Mouse (Mus musculus) limb, embryonic 14.5 days (tissue): ENCODE results near the gene Myt1l. TPM values are rescaled to one million over a fixed set of nuclear protein-coding genes. Genes with fewer than 3 reads are reported as not detected.

ENCODE experiments used
- ATAC-seq: fragments of 200-750 bp; cut with Nextera tagmentation; 2 replicates; pipeline ENCODE4 v1.8.0; 2017; ENCODE audit warnings: low read depth, moderate number of reproducible peaks, moderate TSS enrichment; ENCODE audit not compliant: low FRiP score
- DNase-seq: peaks from one replicate; pipeline ENCODE4 v3.0.0-alpha.2; 2015; ENCODE audit warnings: low spot score
- H3K27ac ChIP-seq: fragments of 300-500 bp; sonication (generic); replicated peaks from 2 replicates; pipeline ENCODE4 v1.5.1; 2014; ENCODE audit warnings: low read depth, mild to moderate bottlenecking, low read length, moderate library complexity, mixed read lengths
- H3K27me3 ChIP-seq: fragments of 300-500 bp; sonication (generic); 2 replicates; pipeline ENCODE4 v1.6.1; 2014; ENCODE audit warnings: low read length, mixed read lengths; ENCODE audit not compliant: control insufficient read depth, insufficient read depth
- H3K36me3 ChIP-seq: fragments of 300-500 bp; sonication (generic); 2 replicates; pipeline ENCODE4 v1.6.1; 2014; ENCODE audit warnings: mild to moderate bottlenecking, low read length, moderate library complexity, mixed read lengths; ENCODE audit not compliant: control insufficient read depth, insufficient read depth
- H3K4me1 ChIP-seq: fragments of 300-500 bp; sonication (generic); 2 replicates; pipeline ENCODE4 v1.6.1; 2014; ENCODE audit warnings: antibody characterized with exemption, low read length, mixed read lengths; ENCODE audit not compliant: control insufficient read depth, insufficient read depth
- H3K4me2 ChIP-seq: fragments of 300-500 bp; sonication (generic); replicated peaks from 2 replicates; pipeline ENCODE4 v1.6.1; 2014; ENCODE audit warnings: low read depth, mild to moderate bottlenecking, low read length, moderate library complexity; ENCODE audit not compliant: severe bottlenecking
- H3K4me3 ChIP-seq: fragments of 300-500 bp; sonication (generic); replicated peaks from 2 replicates; pipeline ENCODE4 v1.5.1; 2014; ENCODE audit warnings: low read length
- H3K9ac ChIP-seq: fragments of 300-500 bp; sonication (generic); 2 replicates; pipeline ENCODE4 v1.6.1; 2014; ENCODE audit warnings: mild to moderate bottlenecking, low read depth, low read length, moderate library complexity; ENCODE audit not compliant: severe bottlenecking
- H3K9me3 ChIP-seq: fragments of 300-500 bp; sonication (generic); 2 replicates; pipeline ENCODE4 v1.6.1; 2016; ENCODE audit warnings: low read length; ENCODE audit not compliant: control insufficient read depth
- POLR2A ChIP-seq: fragments of 200-500 bp; IDR thresholded peaks from 2 replicates; pipeline ENCODE4 v1.8.0; 2012; ENCODE audit warnings: inconsistent platforms, mild to moderate bottlenecking, moderate library complexity, borderline replicate concordance; ENCODE audit not compliant: insufficient read depth, insufficient read length; ENCODE audit errors: extremely low read depth
- WGBS: fragments of 180-500 bp; shearing (Covaris S2); extraction: QIAGEN DNeasy Blood & Tissue Kit; methylation state at CpG from one replicate; pipeline ENCODE4 v1.1.7; 2014; 5-methylcytosine and 5-hydroxymethylcytosine counted together
- polyA plus RNA-seq, 2 experiments: library from polyadenylated mRNA; depleted of rRNA in 1 of 2; stranded (reverse) in 1 of 2; unstranded in 1 of 2; fragments of >200 nt; fragmentation: Nextera tagmentation in 1 of 2; extraction: Ambion mirVana in 1 of 2; gene quantifications; 2 replicates each; pipeline versions ENCODE4 v1.2.1 to v1.2.3; 2012 to 2014

Gene Myt1l
- polyA plus RNA-seq, 2 experiments, result 0.18 TPM; not detected in 1

DNA sequence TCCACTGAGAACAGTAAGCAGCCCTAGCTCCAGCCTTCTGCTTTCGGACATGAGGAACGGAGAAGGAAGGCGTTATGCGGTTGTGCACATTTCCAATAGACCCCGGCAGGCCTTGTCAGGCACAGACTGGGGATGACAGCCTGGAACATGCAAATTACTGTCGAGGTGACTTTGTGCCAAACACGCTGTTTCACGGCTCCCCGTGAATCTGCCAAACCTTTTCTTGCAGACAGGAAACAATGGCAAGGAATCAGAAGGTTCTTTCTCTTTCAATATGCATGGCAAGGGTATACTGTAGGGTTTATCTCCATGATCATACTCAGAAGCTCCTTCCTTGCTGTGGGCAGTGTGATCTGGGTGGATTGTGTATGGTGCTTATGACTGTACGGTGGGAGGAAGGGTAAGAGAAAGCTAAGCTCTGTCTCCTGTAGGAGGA is 127.0 kb downstream of the Myt1l start:
- WGBS, result 87% methylated on average over 10 of the region's 10 CpGs

DNA sequence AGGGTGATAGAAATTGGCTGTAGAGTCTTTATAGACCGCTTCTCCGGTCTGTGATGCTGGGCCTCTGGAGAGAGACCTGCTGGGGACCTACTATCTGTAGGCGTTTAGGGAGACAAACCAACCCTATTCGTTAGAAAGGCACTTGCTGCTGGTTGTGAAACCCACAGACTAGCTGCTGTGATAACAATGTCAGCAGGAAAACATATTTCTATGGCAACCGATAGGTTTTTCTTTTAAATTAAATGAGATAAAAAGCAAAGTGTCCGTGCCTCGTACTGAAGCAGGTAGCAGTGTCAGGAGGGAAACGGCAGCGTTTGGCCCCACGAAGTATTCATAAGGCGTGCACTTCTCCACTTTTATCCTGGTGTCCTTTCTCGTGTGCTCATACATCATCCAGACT is 127.5 kb downstream of the Myt1l start:
- Histone ChIP-seq H3K9ac (no peak overlapping the region), H3K9me3 (no peaks in the 10 kb centered on the region), H3K4me2 (no peak overlapping the region), H3K4me1 (no peaks in the 10 kb centered on the region), H3K36me3 (no peaks in the 10 kb centered on the region), H3K4me3 (no peak overlapping the region), H3K27ac (no peak overlapping the region), H3K27me3 (no peaks in the 10 kb centered on the region)
- TF ChIP-seq POLR2A, result no peak
- no peak for ATAC-seq
- no peak for DNase-seq
- 87% methylated on average over 12 of the region's 12 CpGs for WGBS

More for the DNA sequence above, 127.0 kb downstream of the Myt1l start:
- Histone ChIP-seq H3K9me3 (no peaks in the 10 kb centered on the region), H3K9ac (no peak overlapping the region), H3K27ac (no peak overlapping the region), H3K27me3 (no peaks in the 10 kb centered on the region), H3K4me3 (no peak overlapping the region), H3K36me3 (no peaks in the 10 kb centered on the region), H3K4me2 (no peak overlapping the region), H3K4me1 (no peaks in the 10 kb centered on the region)
- no peak for TF ChIP-seq POLR2A
- no peak for DNase-seq
- no peak for ATAC-seq

- WGBS, result 55% methylated on average over 3 of the region's 3 CpGs
- Histone ChIP-seq H3K9me3 (no peaks in the 10 kb centered on the region), H3K36me3 (no peaks in the 10 kb centered on the region), H3K27me3 (no peaks in the 10 kb centered on the region), H3K4me2 (no peak overlapping the region), H3K4me1 (no peaks in the 10 kb centered on the region), H3K9ac (no peak overlapping the region), H3K27ac (no peak overlapping the region), H3K4me3 (no peak overlapping the region)
- ATAC-seq, result no peak
- DNase-seq, result no peak
- no peak for TF ChIP-seq POLR2A
Observed at GRCm38 (mm10) chr12:29657061-29657460, 128.9 kb downstream of the Myt1l start.

GRCm38 (mm10) chr12:29657870-29658269 is 129.7 kb downstream of the Myt1l start:
- WGBS, result 77% methylated on average over 2 of the region's 2 CpGs
- no peak for TF ChIP-seq POLR2A
- H3K27me3 ChIP-seq, result no peaks in the 10 kb centered on the region

DNA sequence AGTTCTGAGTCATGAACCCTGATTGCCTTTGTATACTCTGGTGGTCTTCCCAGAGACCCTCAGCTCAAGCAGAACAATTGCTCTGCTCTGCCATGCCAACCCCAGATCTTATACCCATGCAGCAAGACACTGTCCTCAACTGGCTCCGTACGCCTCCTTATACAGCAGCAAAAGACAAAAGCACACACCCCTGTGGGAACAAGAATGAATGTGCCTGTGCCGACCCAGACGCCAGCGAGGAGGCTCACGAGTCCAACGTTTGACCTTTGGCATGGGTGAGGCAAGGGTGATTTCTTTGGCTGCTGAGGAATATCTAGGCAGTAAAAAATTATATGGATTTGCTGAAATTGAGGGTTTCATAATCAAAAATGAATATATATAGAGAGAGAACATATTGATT is 143.8 kb downstream of the Myt1l start:
- Histone ChIP-seq H3K9me3 (no peaks in the 10 kb centered on the region), H3K9ac (no peak overlapping the region), H3K36me3 (no peaks in the 10 kb centered on the region), H3K4me2 (no peak overlapping the region), H3K27ac (no peak overlapping the region), H3K4me3 (no peak overlapping the region), H3K27me3 (no peaks in the 10 kb centered on the region), H3K4me1 (no peaks in the 10 kb centered on the region)
- no peak for DNase-seq
- TF ChIP-seq POLR2A, result no peak
- WGBS, result 87% methylated on average over 7 of the region's 7 CpGs
- ATAC-seq, result no peak

More at GRCm38 (mm10) chr12:29657870-29658269, 129.7 kb downstream of the Myt1l start:
- DNase-seq (no peak), ATAC-seq (no peak)
- H3K4me3 ChIP-seq, result no peak overlapping the region
- no peak overlapping the region for H3K27ac ChIP-seq
- H3K9me3 ChIP-seq, result no peaks in the 10 kb centered on the region
- no peak overlapping the region for H3K4me2 ChIP-seq
- H3K36me3 ChIP-seq, result no peaks in the 10 kb centered on the region
- no peak overlapping the region for H3K9ac ChIP-seq
- H3K4me1 ChIP-seq, result no peaks in the 10 kb centered on the region
